Mouse (Mus musculus) forebrain, embryonic 10.5 days (tissue): ENCODE data around the gene Olfr1393. TPM values are rescaled to one million over a fixed set of nuclear protein-coding genes. Genes with fewer than 3 reads are reported as not detected.

Source experiments
- DNase-seq: peaks from one replicate; pipeline ENCODE4 v3.0.0-alpha.2; 2017; ENCODE audit warnings: low spot score; ENCODE audit errors: extremely low spot score
- H3K27ac ChIP-seq: fragments of 300-500 bp; sonication (generic); 2 replicates; pipeline ENCODE4 v1.5.1; 2016; ENCODE audit warnings: mild to moderate bottlenecking
- H3K27me3 ChIP-seq: fragments of 300-500 bp; sonication (generic); 2 replicates; pipeline ENCODE4 v1.6.1; 2016; ENCODE audit warnings: mild to moderate bottlenecking; ENCODE audit not compliant: poor library complexity, severe bottlenecking
- H3K36me3 ChIP-seq: fragments of 300-500 bp; sonication (generic); replicated peaks from 2 replicates; pipeline ENCODE4 v1.6.1; 2016; ENCODE audit warnings: mild to moderate bottlenecking, moderate library complexity
- H3K4me1 ChIP-seq: fragments of 300-500 bp; sonication (generic); 2 replicates; pipeline ENCODE4 v1.6.1; 2016
- H3K4me3 ChIP-seq: fragments of 300-500 bp; sonication (generic); 2 replicates; pipeline ENCODE4 v1.5.1; 2016; ENCODE audit warnings: mild to moderate bottlenecking, moderate library complexity
- H3K9me3 ChIP-seq: fragments of 300-500 bp; sonication (generic); 2 replicates; pipeline ENCODE4 v1.6.1; 2016; ENCODE audit warnings: mild to moderate bottlenecking, moderate library complexity
- WGBS: fragments of 180-500 bp; shearing (Covaris S2); methylation state at CpG from one replicate; pipeline ENCODE4 v1.1.7; 2016; 5-methylcytosine and 5-hydroxymethylcytosine counted together
- polyA plus RNA-seq: library from polyadenylated mRNA; unstranded; fragments of >200 nt; fragmentation: Nextera tagmentation; extraction: Ambion mirVana; gene quantifications from 2 replicates; pipeline ENCODE4 v1.2.1, GENCODE M21; 2016

The Olfr1393 gene
- 0.07 TPM in 1 of 2 replicates, not detected in the other for polyA plus RNA-seq

DNA sequence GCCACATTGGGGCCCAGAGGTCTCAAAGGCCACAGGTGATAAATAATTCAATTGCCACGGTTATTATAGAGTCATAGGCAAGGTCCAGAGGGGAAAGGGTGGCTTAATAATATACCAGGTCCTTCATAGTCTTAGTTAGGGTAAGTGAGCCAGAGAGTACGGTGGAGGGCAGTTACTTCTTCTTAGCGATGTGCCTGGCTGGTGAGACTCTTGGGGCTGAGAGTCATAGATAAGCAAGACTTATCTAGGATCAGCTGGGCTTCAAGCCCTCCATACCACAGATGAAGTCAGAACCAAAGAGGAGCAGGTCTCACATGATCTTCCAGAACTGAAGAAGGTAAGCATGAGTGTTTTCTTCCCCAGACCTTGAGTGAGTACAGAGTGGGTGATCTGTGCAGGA, at the start of gene Olfr1393:
Olfr1393 (plus strand) TSS at position 83 of the 400 bp plus-strand sequence.
- Histone ChIP-seq H3K27ac (no peak within 1 kb of the TSS), H3K27me3 (no peaks in the 10 kb centered on the region), H3K36me3 (no peaks in the 10 kb centered on the region), H3K9me3 (no peaks in the 10 kb centered on the region), H3K4me1 (no peaks in the 10 kb centered on the region), H3K4me3 (no peak within 1 kb of the TSS)
- DNase-seq: no peak
- WGBS: 78% methylated on average over 3 of the region's 3 CpGs

DNA sequence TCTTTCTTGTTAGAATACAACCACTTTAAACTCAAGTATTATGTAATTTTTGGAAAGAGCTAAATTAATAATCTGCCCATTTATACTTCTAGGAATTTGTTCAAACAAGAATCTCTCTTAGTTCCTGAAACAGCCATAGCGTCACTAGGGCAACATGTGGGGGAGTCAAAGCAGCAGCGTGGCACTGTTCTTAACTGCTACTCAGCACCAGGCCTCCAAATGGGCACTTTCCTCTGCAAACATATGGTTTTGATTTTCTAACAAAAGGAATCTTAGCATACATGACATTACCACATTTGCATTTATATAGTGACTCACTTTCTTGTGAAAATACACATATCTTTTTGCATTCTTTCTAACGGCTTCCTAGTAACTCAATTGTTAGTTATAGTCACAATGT, 45.3 kb upstream of the Olfr1393 start:
- Histone ChIP-seq H3K4me3 (no peak overlapping the region), H3K36me3 (no peaks in the 10 kb centered on the region), H3K4me1 (no peaks in the 10 kb centered on the region), H3K27ac (no peak overlapping the region), H3K27me3 (no peaks in the 10 kb centered on the region), H3K9me3 (no peaks in the 10 kb centered on the region)
- no peak for DNase-seq
- 79% methylated on average over 3 of the region's 3 CpGs for WGBS

- 78% methylated on average over 3 of the region's 3 CpGs for WGBS
- Histone ChIP-seq H3K27me3 (no peaks in the 10 kb centered on the region), H3K36me3 (no peaks in the 10 kb centered on the region)
These were observed 42.5 kb upstream of the Olfr1393 start for GRCm38 (mm10) chr11:49235459-49236207.

DNA sequence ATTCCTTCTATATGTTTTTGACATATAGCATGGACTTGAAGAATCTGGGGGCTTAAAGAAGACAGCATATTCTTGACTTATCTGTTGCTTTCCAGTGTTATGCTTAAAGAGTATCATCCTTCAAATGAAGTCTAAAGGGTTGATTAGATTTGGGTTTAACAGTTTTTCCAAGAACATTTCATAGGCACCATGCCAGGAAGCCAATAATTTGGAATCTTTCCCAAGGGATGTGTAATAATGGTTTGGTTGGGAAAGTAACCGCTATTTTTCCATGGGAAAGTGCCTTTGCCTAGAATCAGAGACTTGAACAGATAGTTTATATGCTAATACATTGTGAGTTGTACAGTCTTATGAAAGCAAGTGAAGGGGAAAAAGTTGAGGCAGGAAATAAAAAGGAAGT, 41.2 kb upstream of the Olfr1393 start:
- H3K27me3 ChIP-seq: no peaks in the 10 kb centered on the region
- DNase-seq: no peak
- H3K4me3 ChIP-seq: no peak overlapping the region
- 86% methylated on average over 1 of the region's 1 CpGs for WGBS
- H3K9me3 ChIP-seq: no peaks in the 10 kb centered on the region
- H3K4me1 ChIP-seq: no peaks in the 10 kb centered on the region
- no peaks in the 10 kb centered on the region for H3K36me3 ChIP-seq
- no peak overlapping the region for H3K27ac ChIP-seq

More at GRCm38 (mm10) chr11:49235459-49236207, 42.5 kb upstream of the Olfr1393 start:
- H3K4me1 ChIP-seq: no peaks in the 10 kb centered on the region
- H3K4me3 ChIP-seq: no peak overlapping the region
- H3K9me3 ChIP-seq: no peaks in the 10 kb centered on the region
- DNase-seq: no peak
- no peak overlapping the region for H3K27ac ChIP-seq

DNA sequence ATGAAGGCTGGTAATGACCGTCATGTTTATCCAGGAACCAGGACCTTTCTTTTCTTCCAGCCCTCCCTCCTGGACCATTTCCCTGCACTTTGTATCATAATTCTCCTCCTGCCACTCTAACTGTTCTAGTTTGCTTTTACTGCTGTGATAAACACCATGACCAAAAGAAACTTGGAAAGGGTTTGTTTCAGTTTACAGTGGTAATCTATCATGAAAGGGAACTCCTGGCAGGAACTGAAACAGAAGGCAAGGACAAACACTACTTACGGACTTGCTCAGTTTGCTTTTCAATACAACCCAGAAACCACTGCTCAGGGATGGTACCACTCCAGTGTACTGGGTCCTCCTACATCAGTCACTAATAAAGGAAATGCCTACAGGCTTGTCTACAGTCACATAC, 40.6 kb upstream of the Olfr1393 start:
- Histone ChIP-seq H3K9me3 (no peaks in the 10 kb centered on the region), H3K27ac (no peak overlapping the region), H3K4me1 (peaks cover 1% of the 10 kb centered on the region; the same call in 1 of the 2 replicates), H3K27me3 (no peaks in the 10 kb centered on the region), H3K36me3 (no peaks in the 10 kb centered on the region), H3K4me3 (no peak overlapping the region)
- no peak for DNase-seq
- WGBS: 87% methylated on average over 2 of the region's 2 CpGs

DNA sequence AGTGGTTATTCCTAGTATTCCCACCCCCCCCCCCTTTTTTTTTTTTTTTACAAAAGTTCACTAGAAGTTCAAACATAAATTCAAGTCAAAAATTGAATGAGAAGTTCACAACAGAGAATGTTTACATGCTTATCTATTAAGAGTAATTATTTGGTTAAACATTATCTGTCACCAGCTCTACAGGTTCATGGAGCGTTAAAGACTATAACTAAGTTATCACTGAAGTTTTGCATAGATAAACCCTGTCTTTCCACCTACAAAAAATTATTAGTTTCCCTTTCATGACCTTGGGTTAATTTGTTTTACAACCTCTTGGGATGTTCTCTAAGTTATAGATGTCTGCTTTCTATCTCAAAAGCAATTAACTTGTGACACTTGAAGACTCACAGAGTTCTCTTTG, 37.8 kb upstream of the Olfr1393 start:
- no peaks in the 10 kb centered on the region for H3K9me3 ChIP-seq
- no peak overlapping the region for H3K4me3 ChIP-seq
- H3K27me3 ChIP-seq: no peaks in the 10 kb centered on the region
- WGBS: 90% methylated on average over 1 of the region's 1 CpGs
- H3K27ac ChIP-seq: no peak overlapping the region
- no peaks in the 10 kb centered on the region for H3K36me3 ChIP-seq
- no peak for DNase-seq
- H3K4me1 ChIP-seq: peaks cover 22% of the 10 kb centered on the region

- H3K27me3 ChIP-seq: no peaks in the 10 kb centered on the region
- H3K4me3 ChIP-seq: no peak overlapping the region
- no peak overlapping the region for H3K27ac ChIP-seq
- H3K9me3 ChIP-seq: no peaks in the 10 kb centered on the region
- H3K4me1 ChIP-seq: peaks cover 27% of the 10 kb centered on the region
- no peak for DNase-seq
- no peaks in the 10 kb centered on the region for H3K36me3 ChIP-seq
- 89% methylated on average over 4 of the region's 4 CpGs for WGBS
These were observed 37.2 kb upstream of the Olfr1393 start for GRCm38 (mm10) chr11:49240874-49241273.

- Histone ChIP-seq H3K9me3 (no peaks in the 10 kb centered on the region), H3K4me1 (peaks cover 33% of the 10 kb centered on the region), H3K27me3 (no peaks in the 10 kb centered on the region), H3K27ac (no peak overlapping the region), H3K36me3 (no peaks in the 10 kb centered on the region), H3K4me3 (no peak overlapping the region)
- DNase-seq: no peak
- WGBS: 65% methylated on average over 1 of the region's 1 CpGs
These were observed 36.6 kb upstream of the Olfr1393 start for GRCm38 (mm10) chr11:49241471-49241870.

DNA sequence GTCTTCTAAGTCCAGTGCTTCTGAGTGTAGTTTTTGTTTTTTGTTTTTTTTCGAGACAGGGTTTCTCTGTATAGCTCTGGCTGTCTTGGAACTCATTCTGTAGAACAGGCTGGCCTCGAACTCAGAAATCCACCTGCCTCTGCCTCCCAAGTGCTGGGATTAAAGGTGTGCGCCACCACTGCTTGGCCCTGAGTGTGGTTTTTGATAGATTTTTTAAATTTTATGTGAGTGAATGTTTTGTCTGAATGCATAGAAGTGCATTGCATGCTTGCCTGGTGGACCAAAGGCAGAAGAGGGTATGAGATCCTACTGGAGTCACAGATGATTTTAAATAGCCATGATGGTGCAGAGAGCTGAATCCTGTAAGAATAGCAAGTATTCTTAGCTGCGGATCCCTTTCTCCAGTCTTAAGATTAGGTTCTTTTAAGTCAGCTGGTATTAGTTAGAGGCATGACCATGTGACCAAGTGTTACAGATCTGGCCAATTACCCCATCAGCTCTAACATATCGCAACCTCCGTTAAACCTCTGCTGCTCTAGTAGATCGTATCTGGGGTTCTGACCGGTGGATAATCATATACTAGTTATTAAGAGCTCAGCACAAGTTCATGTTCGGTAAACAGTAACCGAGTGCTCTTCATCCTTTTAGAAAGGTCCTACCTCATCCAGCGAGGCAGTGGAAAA, 35.0 kb upstream of the Olfr1393 start:
- H3K36me3 ChIP-seq: no peaks in the 10 kb centered on the region
- no peak for DNase-seq
- no peaks in the 10 kb centered on the region for H3K9me3 ChIP-seq
- peaks cover 45% of the 10 kb centered on the region for H3K4me1 ChIP-seq
- peak overlapping the region; percentile 65 for H3K4me3 ChIP-seq
- no peaks in the 10 kb centered on the region for H3K27me3 ChIP-seq
- peak overlapping the region; percentile 92 for H3K27ac ChIP-seq
- 23% methylated on average over 11 of the region's 11 CpGs for WGBS

GRCm38 (mm10) chr11:49243727-49244594, 34.1 kb upstream of the Olfr1393 start, which contains the start of gene Mgat1:
Gene Mgat1 (plus strand): TSS chr11:49244191.
- H3K9me3 ChIP-seq: no peaks in the 10 kb centered on the region
- H3K27me3 ChIP-seq: no peaks in the 10 kb centered on the region
- WGBS: 1% methylated on average over 59 of the region's 60 CpGs
- peaks cover 48% of the 10 kb centered on the region for H3K4me1 ChIP-seq
- H3K36me3 ChIP-seq: no peaks in the 10 kb centered on the region
- DNase-seq: peak; percentile 97
- H3K27ac ChIP-seq: peak within 1 kb of the TSS; percentile 92
- H3K4me3 ChIP-seq: peak within 1 kb of the TSS; percentile 65

DNA sequence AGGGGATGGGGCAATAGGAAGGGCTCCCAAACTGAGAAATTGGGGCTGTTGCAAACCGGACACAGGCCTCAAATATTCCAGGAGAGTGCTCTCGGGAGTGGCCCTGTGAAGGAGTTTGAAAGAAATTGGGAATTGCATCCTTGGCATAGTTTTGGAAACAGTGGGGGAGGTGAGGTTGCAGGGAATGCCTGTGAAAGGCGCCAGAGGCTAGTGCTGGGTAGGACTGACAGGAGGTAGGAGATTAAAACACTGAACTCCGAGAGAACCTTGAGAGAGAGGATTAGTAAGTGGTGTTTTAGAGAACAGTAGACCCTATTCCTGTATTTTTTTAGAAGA, 33.5 kb upstream of the Olfr1393 start:
- Histone ChIP-seq H3K36me3 (no peaks in the 10 kb centered on the region), H3K4me3 (peak overlapping the region; percentile 65), H3K4me1 (peaks cover 53% of the 10 kb centered on the region), H3K9me3 (no peaks in the 10 kb centered on the region), H3K27me3 (no peaks in the 10 kb centered on the region), H3K27ac (peak overlapping the region; percentile 92)
- no peak for DNase-seq
- 1% methylated on average over 4 of the region's 4 CpGs for WGBS

GRCm38 (mm10) chr11:49245176-49245575, 32.9 kb upstream of the Olfr1393 start:
- Histone ChIP-seq H3K9me3 (no peaks in the 10 kb centered on the region), H3K27me3 (no peaks in the 10 kb centered on the region), H3K4me1 (peaks cover 59% of the 10 kb centered on the region), H3K27ac (0 out of 2 replicates have a peak overlapping the region, but pooled peaks have one; percentile 92), H3K4me3 (peak overlapping the region; percentile 65), H3K36me3 (no peaks in the 10 kb centered on the region)
- WGBS: 11% methylated on average over 7 of the region's 7 CpGs
- no peak for DNase-seq
